Mouse (Mus musculus) Patski (cell line): ENCODE measurements around the gene Lypd6b. TPM values are rescaled to one million over a fixed set of nuclear protein-coding genes. Genes with fewer than 3 reads are reported as not detected.

Experiments used
- ATAC-seq: fragments of 100-300 bp; one replicate; pipeline ENCODE4 v1.8.0; 2021
- CTCF ChIA-PET: fragments of 350-600 bp; sonication (Branson Sonifier 250); formaldehyde crosslinking; loops from one replicate; lab custom pipeline; 2022; ENCODE audit warnings: inconsistent platforms; lab: Charles Lee
- POLR2A ChIA-PET: fragments of 350-600 bp; sonication (Branson Sonifier 250); formaldehyde crosslinking; loops from one replicate; lab custom pipeline; 2022; ENCODE audit warnings: antibody characterized with exemption, inconsistent platforms; lab: Charles Lee
- DNase-seq: peaks from one replicate; pipeline ENCODE4 v3.0.0-alpha.2; 2011; ENCODE audit warnings: low read depth, low spot score
- H3K27me3 ChIP-seq: fragments of 371-371 bp; one replicate; pipeline ENCODE4 v1.5.1; 2021
- CTCF ChIP-seq: fragments of 100-300 bp; IDR thresholded peaks from one replicate; pipeline ENCODE4 v1.5.1; 2021
- in situ Hi-C: fragments of 300-500 bp; cut with MboI; formaldehyde crosslinking; loops from 3 replicates; pipeline ENCODE4 v1.11.1; 2018; ENCODE audit warnings: low pct_unique_long_range_greater_than_20kb, mixed read lengths
- polyA plus RNA-seq: library from polyadenylated mRNA; unstranded; gene quantifications from one replicate; pipeline ENCODE4 v1.2.3, GENCODE M21; 2021

The Lypd6b gene
- polyA plus RNA-seq, 1 experiment from 2014 or later = 0.03 TPM

DNA sequence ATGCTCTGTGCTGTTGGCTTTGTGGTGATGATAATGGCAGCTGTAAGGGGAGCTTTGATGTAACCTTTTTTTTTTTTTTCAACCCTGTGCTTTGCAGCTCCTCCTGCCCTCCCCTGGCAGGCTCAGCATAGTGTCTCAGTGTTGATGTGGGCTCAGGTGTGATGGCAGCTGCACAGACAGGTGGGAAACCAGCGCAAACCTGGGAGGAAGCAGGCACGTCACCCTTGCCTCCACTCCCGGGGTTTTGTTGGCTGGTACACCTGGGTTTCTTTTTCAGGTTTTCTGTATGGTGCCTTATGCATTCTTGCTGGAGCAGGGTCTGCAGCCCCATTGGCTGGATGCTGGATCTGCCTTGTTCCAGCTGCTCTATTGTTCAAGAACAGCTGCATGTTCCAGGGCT, 29.7 kb downstream of the Lypd6b start:
- ChIA-PET CTCF (interaction anchor here (2.4 kb wide), 1 partner anchor 10 kb away, joined by 7 read pairs; no protein-coding TSS in a partner anchor), POLR2A (interaction anchor here (0.6 kb wide), 1 partner anchor 10 kb away, joined by 3 read pairs; no protein-coding TSS in a partner anchor)
- TF ChIP-seq CTCF = no peak

DNA sequence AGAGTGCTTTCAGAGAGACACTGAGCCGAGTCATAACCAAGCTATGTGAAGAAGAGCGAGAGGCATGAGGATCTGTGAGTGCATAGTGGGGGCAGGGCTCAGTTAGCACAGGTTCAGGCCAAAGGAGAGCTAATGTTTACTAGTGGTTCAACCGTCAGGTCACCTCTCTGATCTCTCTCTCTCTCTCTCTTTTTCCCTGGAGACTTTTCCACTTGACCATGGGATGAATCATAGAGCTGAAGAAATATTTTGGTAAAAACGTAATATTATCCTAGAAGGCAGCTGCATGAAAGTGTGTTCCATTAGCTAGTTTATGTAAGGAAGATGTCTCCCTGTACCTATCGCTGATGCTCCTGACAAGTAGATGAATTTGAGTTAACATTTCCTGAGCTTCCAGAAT, 30.6 kb downstream of the Lypd6b start:
- POLR2A ChIA-PET = interaction anchor here (0.6 to 0.7 kb wide), 2 partner anchors 21 to 900 kb away, joined by 3 to 7 read pairs; no protein-coding TSS in a partner anchor

More for the DNA sequence above, 29.7 kb downstream of the Lypd6b start:
- in situ Hi-C loops = loop anchor here (5.0 kb wide), 1 partner anchor 45 kb away; no protein-coding TSS in a partner anchor
- H3K27me3 ChIP-seq = no peaks in the 10 kb centered on the region
- no peak for DNase-seq
- no peak for ATAC-seq

DNA sequence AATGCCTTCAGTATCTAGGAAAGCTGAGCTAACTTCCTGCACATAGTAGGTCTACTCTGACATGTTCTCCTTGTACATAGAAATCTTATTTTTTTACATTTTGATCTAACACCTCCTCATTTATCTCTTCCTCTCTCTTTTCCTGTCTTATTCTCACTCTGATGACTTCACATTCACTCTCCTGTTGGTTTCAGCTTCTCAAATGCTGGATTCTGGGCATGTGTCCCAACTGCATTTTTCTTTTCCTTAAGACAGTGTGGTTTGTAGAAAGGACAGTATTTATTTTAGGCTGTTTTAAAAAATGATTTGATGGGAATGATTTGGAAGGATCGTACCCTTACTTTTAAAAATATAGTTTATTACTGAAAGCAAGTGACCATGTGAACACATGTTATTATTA, 34.8 kb downstream of the Lypd6b start:
- in situ Hi-C loops = no loop called here
- no peak for ATAC-seq
- POLR2A ChIA-PET = interaction anchor here (0.5 to 1.2 kb wide), 2 partner anchors 18 to 445 kb away, joined by 3 to 5 read pairs; no protein-coding TSS in a partner anchor
- DNase-seq = no peak
- CTCF ChIA-PET = interaction anchor here (1.2 to 1.6 kb wide), 2 partner anchors 10 to 18 kb away, joined by 3 to 9 read pairs; no protein-coding TSS in a partner anchor
- no peak for TF ChIP-seq CTCF
- no peaks in the 10 kb centered on the region for H3K27me3 ChIP-seq

More for the DNA sequence above, 30.6 kb downstream of the Lypd6b start:
- ATAC-seq (peak; percentile 39), DNase-seq (no peak)
- in situ Hi-C loops = loop anchor here (5.0 kb wide), 1 partner anchor 46 kb away; no protein-coding TSS in a partner anchor
- no peaks in the 10 kb centered on the region for H3K27me3 ChIP-seq
- CTCF ChIA-PET = interaction anchor here (1.1 to 2.4 kb wide), 2 partner anchors 9 to 54 kb away, joined by 3 to 7 read pairs; no protein-coding TSS in a partner anchor
- no peak for TF ChIP-seq CTCF

DNA sequence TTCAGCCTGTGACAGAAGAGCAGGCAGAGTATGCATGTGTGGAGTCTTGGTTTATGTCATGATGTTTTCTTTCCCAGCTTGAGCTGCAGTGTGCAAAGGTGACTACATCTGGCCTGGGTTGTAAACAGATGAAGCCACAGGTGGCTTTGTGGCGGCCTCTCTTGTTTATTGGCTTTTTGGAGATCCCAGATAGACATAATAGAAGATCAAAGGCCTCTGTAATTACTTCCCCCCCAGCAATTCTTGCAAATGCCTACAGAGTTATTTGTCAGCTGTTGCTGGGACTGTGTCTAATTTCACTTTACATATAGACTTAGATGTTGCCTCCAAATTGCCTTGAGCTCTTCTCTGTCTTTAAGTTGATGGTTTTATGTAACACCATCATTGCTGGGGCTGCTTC, 38.1 kb downstream of the Lypd6b start:
- ChIA-PET CTCF (interaction anchor here (1.5 kb wide), 2 partner anchors 15 to 61 kb away, joined by 4 to 5 read pairs; no protein-coding TSS in a partner anchor), POLR2A (no interaction called here)
- in situ Hi-C loops = no loop called here
- H3K27me3 ChIP-seq = no peaks in the 10 kb centered on the region
- DNase-seq = no peak
- ATAC-seq = no peak
- TF ChIP-seq CTCF = no peak

DNA sequence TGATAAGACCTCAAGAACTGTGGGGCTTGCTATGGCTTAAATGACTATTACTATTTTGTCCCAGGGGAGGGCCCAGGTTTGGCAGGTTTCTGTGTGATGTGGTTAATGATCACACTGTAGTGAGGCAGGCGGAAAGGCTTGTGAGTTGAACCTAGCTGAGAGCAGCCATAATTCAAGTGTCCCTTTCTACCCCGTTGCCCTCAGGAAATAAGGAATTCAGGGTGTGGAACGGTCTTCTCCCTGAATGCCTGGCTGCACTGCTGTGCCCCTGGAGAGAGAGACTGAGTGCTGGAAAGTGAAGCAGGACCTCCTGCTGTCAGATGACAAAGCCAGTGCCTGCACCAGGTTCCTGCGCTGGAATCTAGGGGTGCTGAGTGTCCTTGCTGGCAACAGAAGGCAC, 40.3 kb downstream of the Lypd6b start:
- ChIA-PET POLR2A (interaction anchor here (0.7 to 0.8 kb wide), 2 partner anchors 10 to 454 kb away, joined by 3 to 6 read pairs; no protein-coding TSS in a partner anchor), CTCF (interaction anchor here (1.1 to 4.6 kb wide), 4 partner anchors 9 to 63 kb away, joined by 5 to 15 read pairs (median 7); no protein-coding TSS in a partner anchor)
- ATAC-seq (peak; percentile 97), DNase-seq (peak; percentile 78)
- TF ChIP-seq CTCF = no peak
- in situ Hi-C loops = no loop called here
- H3K27me3 ChIP-seq = no peaks in the 10 kb centered on the region

DNA sequence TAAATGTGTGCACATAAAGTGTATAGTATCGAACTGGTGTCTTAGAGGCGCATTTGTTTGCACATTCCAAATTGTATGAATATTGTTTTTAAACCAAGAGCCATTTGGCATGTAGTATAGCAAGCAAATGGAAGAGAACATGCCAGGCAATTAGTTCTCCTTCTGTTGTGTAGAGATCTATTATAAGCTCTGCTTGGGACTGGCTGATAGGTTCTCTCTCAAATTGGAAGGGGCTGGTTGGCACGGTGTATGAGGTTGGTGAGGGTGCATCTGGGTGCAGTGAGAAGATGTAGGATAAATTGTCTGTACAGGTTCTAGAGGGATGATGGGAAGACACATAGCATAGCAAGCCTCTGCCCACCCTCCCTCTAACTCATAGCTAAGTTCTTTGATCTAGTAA, 42.9 kb downstream of the Lypd6b start:
- CTCF ChIA-PET = interaction anchor here (4.6 kb wide), 1 partner anchor 8 kb away, joined by 15 read pairs; no protein-coding TSS in a partner anchor
- no peak for TF ChIP-seq CTCF
- ATAC-seq (no peak), DNase-seq (no peak)
- no peaks in the 10 kb centered on the region for H3K27me3 ChIP-seq
- in situ Hi-C loops = no loop called here
- POLR2A ChIA-PET = no interaction called here

DNA sequence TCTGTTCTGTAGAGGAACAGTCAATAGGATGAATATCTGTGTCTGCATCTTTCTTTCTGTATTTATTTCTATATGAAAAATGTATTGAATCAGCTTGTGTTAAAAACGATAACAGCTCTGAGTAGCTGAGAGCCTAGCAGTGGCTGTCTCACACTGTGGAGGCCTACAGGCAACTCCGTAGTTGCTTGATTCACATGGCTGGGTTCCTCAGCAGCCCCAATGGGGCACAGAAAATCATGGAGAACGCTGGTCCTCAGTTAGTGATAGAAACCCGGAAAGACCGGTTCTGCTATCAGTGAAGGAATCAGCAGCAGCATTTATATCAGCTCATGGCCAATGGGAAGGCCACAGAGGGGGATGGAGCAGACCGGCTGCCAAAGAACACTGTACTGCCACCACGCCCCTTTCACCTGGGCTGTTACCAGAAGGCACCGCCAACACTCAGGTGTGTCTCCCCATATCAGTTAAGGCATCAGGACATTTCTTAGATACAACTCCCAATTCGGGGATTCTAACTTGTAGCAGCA, 44.9 kb downstream of the Lypd6b start:
- ChIA-PET POLR2A (no interaction called here), CTCF (no interaction called here)
- DNase-seq = no peak
- TF ChIP-seq CTCF = no peak
- in situ Hi-C loops = no loop called here
- no peak for ATAC-seq
- H3K27me3 ChIP-seq = no peaks in the 10 kb centered on the region

DNA sequence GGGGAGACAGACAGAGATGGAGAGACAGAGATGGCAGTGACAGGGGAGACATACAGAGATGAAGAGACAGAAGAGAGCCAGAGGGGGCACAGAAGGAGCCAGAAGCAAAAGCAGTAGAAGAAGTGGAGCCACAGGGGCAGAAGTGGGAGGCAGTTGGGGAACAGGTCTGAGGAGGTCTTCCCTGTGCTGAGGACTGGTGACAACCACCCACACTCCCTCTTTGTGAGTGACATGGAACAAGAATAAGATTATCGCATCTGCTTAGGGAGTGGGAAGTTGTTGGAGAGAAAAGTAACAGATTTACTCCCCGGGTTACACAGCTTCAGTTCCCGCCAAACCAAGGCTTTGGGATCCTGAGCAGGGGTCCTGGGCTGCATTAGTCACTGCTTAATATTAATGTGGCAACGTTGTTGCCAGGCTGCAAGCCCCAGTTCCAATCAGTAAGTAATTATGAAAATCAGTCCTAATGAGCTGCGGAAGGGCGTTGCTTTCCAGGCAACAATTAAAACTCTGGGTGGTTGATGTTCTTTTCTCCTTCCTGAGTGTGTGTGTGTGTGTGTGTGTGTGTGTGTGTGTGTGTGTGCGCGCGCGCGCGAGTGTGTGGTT, 50.1 kb downstream of the Lypd6b start:
- no peak for ATAC-seq
- no peak for TF ChIP-seq CTCF
- H3K27me3 ChIP-seq = no peaks in the 10 kb centered on the region
- POLR2A ChIA-PET = interaction anchor here (0.7 to 0.9 kb wide), 3 partner anchors 10 to 189 kb away, joined by 3 to 6 read pairs (median 4); no protein-coding TSS in a partner anchor
- CTCF ChIA-PET = interaction anchor here (0.7 to 2.5 kb wide), 2 partner anchors 9 to 25 kb away, joined by 3 to 15 read pairs; no protein-coding TSS in a partner anchor
- DNase-seq = no peak
- in situ Hi-C loops = no loop called here

DNA sequence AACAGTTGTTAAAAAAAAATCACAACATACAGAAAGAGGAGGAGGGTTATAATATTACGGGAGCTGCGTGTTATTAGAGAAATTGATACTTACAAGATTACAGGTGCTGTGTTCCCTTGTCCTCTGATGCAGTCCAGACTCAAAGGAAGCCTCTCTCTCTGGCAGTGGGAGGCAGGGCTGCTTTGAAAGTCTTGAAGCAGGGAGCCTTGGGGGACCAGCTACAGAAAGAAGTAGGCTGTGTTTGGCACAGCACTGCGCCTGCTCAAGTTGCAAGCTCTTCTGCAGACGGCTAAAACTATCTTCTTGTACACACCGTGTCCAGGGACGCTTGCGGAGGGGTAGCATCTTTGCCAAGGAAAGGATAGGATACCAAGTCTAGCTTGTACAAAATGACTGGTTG, 51.1 kb downstream of the Lypd6b start:
- ATAC-seq (no peak), DNase-seq (no peak)
- H3K27me3 ChIP-seq = no peaks in the 10 kb centered on the region
- POLR2A ChIA-PET = interaction anchor here (1.2 kb wide), 1 partner anchor 10 kb away, joined by 3 read pairs; no protein-coding TSS in a partner anchor
- no peak for TF ChIP-seq CTCF
- CTCF ChIA-PET = interaction anchor here (1.2 to 2.5 kb wide), 3 partner anchors 10 to 74 kb away, joined by 3 to 15 read pairs (median 5); no protein-coding TSS in a partner anchor
- in situ Hi-C loops = no loop called here

DNA sequence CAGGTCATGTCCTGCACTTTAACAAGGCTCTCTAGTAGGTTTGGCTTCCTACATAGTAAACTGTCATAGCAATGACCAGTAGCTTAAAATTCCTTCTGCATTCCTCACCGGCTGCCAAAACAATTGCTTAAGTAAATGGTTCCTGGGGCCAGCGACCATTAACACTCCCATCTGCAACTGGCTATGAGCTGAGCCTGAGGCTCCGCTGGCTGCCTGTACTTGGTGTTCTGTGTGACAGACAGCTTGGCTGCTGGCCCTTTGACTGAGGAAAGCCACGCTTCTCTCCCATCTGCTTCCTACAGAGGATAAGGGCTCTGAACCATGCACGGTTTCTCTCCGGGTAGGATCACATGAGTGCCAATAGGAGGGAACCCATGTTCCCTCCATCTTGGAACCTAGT, 53.1 kb downstream of the Lypd6b start:
- in situ Hi-C loops = no loop called here
- H3K27me3 ChIP-seq = no peaks in the 10 kb centered on the region
- TF ChIP-seq CTCF = no peak
- DNase-seq (peak; percentile 71), ATAC-seq (peak; percentile 98)
- POLR2A ChIA-PET = interaction anchor here (0.7 to 0.9 kb wide), 3 partner anchors 11 to 447 kb away, joined by 3 read pairs; no protein-coding TSS in a partner anchor
- CTCF ChIA-PET = interaction anchor here (0.8 to 2.0 kb wide), 7 partner anchors 9 to 76 kb away, joined by 3 to 5 read pairs (median 3); no protein-coding TSS in a partner anchor
